Mouse (Mus musculus) midbrain, embryonic 15.5 days (tissue): ENCODE data around the gene Lrrc8e. TPM values are rescaled to one million over a fixed set of nuclear protein-coding genes. Genes with fewer than 3 reads are reported as not detected.

Source experiments
- ATAC-seq: fragments of 200-750 bp; cut with Nextera tagmentation; replicated peaks from 2 replicates; pipeline ENCODE4 v1.8.0; 2017; ENCODE audit warnings: moderate TSS enrichment
- H3K27ac ChIP-seq: fragments of 300-500 bp; sonication (generic); 2 replicates; pipeline ENCODE4 v1.5.1; 2015; ENCODE audit warnings: mild to moderate bottlenecking, inconsistent platforms
- H3K27me3 ChIP-seq: fragments of 300-500 bp; sonication (generic); replicated peaks from 2 replicates; pipeline ENCODE4 v1.6.1; 2015; ENCODE audit warnings: inconsistent platforms
- H3K36me3 ChIP-seq: fragments of 300-500 bp; sonication (generic); replicated peaks from 2 replicates; pipeline ENCODE4 v1.6.1; 2015; ENCODE audit warnings: inconsistent platforms
- H3K4me1 ChIP-seq: fragments of 300-500 bp; sonication (generic); 2 replicates; pipeline ENCODE4 v1.6.1; 2015; ENCODE audit warnings: inconsistent platforms
- H3K4me2 ChIP-seq: fragments of 300-500 bp; sonication (generic); 2 replicates; pipeline ENCODE4 v1.6.1; 2015; ENCODE audit warnings: inconsistent platforms, mild to moderate bottlenecking, moderate library complexity
- H3K4me3 ChIP-seq: fragments of 300-500 bp; sonication (generic); 2 replicates; pipeline ENCODE4 v1.5.1; 2015; ENCODE audit warnings: mild to moderate bottlenecking, inconsistent platforms
- H3K9ac ChIP-seq: fragments of 300-500 bp; sonication (generic); 2 replicates; pipeline ENCODE4 v1.6.1; 2015; ENCODE audit warnings: mild to moderate bottlenecking, inconsistent platforms
- H3K9me3 ChIP-seq: fragments of 300-500 bp; sonication (generic); 2 replicates; pipeline ENCODE4 v1.6.1; 2016; ENCODE audit warnings: inconsistent platforms
- WGBS: fragments of 180-500 bp; shearing (Covaris S2); methylation state at CpG from one replicate; pipeline ENCODE4 v1.1.7; 2015; ENCODE audit warnings: mixed read lengths; 5-methylcytosine and 5-hydroxymethylcytosine counted together
- polyA plus RNA-seq: library from polyadenylated mRNA; unstranded; fragments of >200 nt; fragmentation: Nextera tagmentation; extraction: Ambion mirVana; gene quantifications from 2 replicates; pipeline ENCODE4 v1.2.1, GENCODE M21; 2015

Lrrc8e gene
- polyA plus RNA-seq, 1 experiment from 2014 or later, result 0.08 TPM

DNA sequence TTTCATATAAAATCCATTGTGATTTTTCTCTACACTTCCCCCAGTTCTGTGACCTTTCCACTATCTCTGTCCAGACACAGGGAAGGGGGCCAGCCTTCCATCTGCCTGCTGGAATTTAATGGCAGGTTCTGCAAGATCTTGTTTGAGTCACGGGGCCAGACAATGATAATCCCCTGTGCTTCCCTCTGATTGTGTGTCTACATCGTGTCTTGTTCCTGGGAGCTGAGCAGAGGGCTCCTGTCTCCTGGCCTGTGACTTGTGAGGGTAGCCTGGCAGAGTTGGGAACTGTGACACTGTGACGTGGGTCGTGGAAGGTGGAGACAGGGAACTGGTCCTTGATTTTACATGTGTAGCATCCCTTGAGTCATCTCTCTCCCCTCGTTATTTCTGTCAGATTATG is 3.2 kb downstream of the Lrrc8e start:
- H3K36me3 ChIP-seq, result no peaks in the 10 kb centered on the region
- 64% methylated on average over 5 of the region's 5 CpGs for WGBS
- no peak overlapping the region for H3K27ac ChIP-seq
- no peak for ATAC-seq
- peaks cover 7% of the 10 kb centered on the region for H3K27me3 ChIP-seq
- no peaks in the 10 kb centered on the region for H3K9me3 ChIP-seq
- H3K4me2 ChIP-seq, result no peak overlapping the region
- H3K9ac ChIP-seq, result no peak overlapping the region
- H3K4me3 ChIP-seq, result no peak overlapping the region
- H3K4me1 ChIP-seq, result no peaks in the 10 kb centered on the region; the same call in 1 of the 2 replicates

DNA sequence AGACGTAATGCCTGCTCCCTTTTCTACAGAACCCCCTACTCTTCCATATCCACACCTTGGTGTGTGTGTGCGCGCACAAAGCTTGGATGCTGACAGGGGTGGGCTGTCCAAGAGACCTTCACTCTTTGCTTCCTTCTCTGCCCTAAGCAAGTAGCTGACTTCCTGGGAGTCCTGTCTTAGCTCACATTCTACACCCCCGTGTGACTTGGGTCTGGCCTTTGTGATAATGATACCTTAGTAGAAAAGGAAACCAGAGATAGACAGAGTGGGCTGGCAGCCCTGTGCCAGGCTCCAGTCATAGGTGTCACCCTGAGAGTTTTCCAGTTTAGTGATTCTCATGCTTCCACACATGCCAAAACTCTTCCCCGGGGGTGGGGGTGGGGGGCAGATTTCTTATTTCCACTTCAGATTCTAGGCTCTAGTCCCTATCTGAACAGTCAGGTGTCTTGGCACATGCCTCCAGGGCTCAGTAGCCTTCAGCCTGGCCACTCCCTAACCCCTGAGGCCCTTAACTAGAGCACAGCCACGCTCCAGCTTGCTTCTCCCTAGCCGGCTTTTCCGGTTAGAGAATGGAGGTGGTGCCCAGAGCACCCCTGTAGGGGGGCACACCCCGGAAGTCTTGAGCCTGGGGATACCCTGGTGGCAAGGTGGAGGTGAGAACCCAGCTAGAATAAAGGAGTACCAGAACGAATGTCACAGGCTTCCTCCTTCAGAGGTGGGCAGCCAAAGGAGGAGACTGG is 4.2 kb downstream of the Lrrc8e start:
- ATAC-seq, result no peak
- WGBS, result 61% methylated on average over 10 of the region's 10 CpGs

DNA sequence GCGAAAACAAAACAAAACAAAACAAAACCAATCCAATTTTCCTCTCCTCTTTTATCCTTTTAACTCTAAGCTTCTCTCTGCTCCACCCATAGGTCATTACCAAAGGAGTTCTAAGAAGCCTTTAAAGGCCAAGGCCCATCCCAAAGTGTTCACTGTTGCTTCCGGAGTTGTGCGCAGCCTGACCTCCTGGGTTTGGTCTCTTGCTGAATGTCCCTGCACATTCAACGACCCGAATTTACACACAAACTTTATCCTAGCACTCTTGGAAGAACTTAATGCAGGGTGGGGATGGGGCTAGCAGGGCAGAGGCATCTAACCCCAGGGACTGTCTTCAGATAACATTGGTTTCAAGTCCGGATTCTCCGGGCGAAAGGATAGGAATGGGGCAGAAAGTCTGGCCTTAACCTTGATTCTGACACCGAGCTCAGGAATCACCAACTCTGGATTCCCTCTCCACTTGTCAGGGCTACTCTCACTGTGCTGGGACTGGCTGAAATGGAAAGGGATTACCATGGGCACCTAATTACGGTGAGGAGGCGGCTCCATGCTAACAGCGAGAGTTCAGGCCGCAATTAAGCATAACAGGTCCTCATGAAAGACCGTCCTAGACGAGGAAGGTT is 11.3 kb downstream of the Lrrc8e start:
- no peaks in the 10 kb centered on the region for H3K9me3 ChIP-seq
- H3K27ac ChIP-seq, result peak overlapping the region; percentile 90
- H3K4me1 ChIP-seq, result peaks cover 38% of the 10 kb centered on the region
- peak; percentile 4; the same call in 1 of the 2 replicates for ATAC-seq
- H3K4me2 ChIP-seq, result peak overlapping the region; percentile 82
- H3K9ac ChIP-seq, result peak overlapping the region; percentile 47
- H3K36me3 ChIP-seq, result 0 out of 2 replicates have a peak, but pooled peaks cover 6% of the 10 kb centered on the region
- peak overlapping the region; percentile 75 for H3K4me3 ChIP-seq
- WGBS, result 18% methylated on average over 15 of the region's 15 CpGs
- no peaks in the 10 kb centered on the region for H3K27me3 ChIP-seq

More for the DNA sequence above, 4.2 kb downstream of the Lrrc8e start:
- Histone ChIP-seq H3K4me2 (no peak overlapping the region), H3K4me1 (no peaks in the 10 kb centered on the region; the same call in 1 of the 2 replicates), H3K9me3 (no peaks in the 10 kb centered on the region), H3K27me3 (peaks cover 7% of the 10 kb centered on the region), H3K9ac (no peak overlapping the region), H3K27ac (no peak overlapping the region), H3K4me3 (no peak overlapping the region), H3K36me3 (no peaks in the 10 kb centered on the region)

DNA sequence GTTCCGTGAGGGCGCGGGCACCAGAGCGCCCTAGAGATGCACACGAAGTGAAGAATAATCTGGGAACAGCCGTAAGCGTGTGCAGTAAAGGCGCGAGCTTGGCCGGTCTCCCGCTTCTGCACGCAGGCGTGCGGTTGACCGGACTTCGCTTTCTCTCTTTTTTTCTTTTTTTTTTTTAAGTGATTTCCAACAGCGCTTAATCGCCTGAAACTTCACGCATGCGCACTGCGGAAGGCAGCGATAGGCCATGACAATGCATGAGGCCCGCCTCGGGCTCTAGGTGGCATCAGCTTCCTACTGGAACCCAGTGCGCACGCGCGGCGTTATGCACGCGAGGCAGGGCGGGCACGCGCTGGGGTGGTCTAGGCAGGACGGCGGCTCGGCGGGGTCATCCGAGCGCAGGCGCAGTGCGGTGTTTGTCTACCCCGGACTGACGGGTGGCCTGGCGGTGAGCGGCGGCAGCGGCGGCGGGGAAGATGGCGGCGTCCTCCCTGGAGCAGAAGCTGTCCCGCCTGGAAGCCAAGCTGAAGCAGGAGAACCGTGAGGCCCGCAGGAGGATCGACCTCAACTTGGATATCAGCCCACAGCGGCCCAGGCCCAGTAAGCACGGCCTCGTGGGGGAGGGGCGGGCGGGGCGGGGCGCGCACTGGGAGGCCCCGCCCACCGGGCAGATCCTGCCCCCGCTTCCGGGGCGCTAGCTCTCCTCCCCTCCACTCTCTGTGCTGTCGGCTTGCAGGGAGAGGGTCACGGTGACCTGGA is 12.0 kb downstream of the Lrrc8e start, which contains the start of the genes Map2k7 and Gm49320:
TSS of gene Map2k7 (plus strand) at position 307 of the 759 bp plus-strand sequence.
TSS of gene Gm49320 (plus strand) at position 432 of the 759 bp plus-strand sequence.
- Histone ChIP-seq H3K4me1 (peaks cover 38% of the 10 kb centered on the region), H3K27ac (peak within 1 kb of the TSS; percentile 90), H3K27me3 (no peaks in the 10 kb centered on the region), H3K9ac (peak within 1 kb of the TSS; percentile 63), H3K4me2 (peak within 1 kb of the TSS; percentile 82), H3K36me3 (peaks cover 11% of the 10 kb centered on the region), H3K4me3 (peak within 1 kb of the TSS; percentile 75), H3K9me3 (no peaks in the 10 kb centered on the region)
- under 1% methylated on average over 71 of the region's 71 CpGs for WGBS
- ATAC-seq, result peak; percentile 95

DNA sequence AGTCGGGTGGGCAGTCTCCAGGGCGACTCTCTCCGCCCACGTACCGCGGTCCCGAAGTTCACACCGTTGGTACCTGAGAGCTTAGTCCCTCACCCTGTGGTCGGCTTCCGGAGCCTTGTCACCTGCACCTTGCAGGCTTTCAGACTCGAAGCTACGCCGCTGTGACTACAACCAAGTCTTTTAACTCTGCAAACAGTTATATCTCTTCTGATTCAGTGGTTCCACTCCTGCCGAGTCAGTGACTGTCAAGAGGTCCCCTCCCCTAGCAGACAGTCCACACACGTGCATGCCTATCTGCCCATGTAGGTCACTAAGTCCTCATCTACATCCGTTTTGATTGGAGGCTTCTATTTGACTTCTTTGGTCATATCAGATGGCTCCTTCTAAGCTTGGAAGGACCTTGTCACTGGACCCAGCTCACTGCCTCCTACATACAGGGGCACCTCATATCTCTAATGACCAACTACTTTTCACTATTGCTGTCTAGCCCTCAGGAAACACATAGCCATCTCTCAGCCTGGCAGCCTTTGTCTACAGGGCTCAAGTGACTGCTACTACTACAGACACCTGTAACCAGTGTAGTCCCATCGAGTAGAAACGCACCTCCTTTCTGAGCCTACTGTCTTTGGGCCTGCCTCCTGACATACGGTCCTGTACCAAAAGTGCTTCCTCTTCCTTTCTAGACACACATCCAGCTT is 12.7 kb downstream of the Lrrc8e start:
- WGBS, result 13% methylated on average over 19 of the region's 19 CpGs
- Histone ChIP-seq H3K9ac (peak overlapping the region; percentile 63), H3K4me2 (peak overlapping the region; percentile 82), H3K27me3 (no peaks in the 10 kb centered on the region), H3K4me1 (peaks cover 38% of the 10 kb centered on the region), H3K9me3 (no peaks in the 10 kb centered on the region), H3K36me3 (peaks cover 18% of the 10 kb centered on the region), H3K4me3 (peak overlapping the region; percentile 75), H3K27ac (peak overlapping the region; percentile 90)
- ATAC-seq, result peak; percentile 1; the same call in 1 of the 2 replicates

DNA sequence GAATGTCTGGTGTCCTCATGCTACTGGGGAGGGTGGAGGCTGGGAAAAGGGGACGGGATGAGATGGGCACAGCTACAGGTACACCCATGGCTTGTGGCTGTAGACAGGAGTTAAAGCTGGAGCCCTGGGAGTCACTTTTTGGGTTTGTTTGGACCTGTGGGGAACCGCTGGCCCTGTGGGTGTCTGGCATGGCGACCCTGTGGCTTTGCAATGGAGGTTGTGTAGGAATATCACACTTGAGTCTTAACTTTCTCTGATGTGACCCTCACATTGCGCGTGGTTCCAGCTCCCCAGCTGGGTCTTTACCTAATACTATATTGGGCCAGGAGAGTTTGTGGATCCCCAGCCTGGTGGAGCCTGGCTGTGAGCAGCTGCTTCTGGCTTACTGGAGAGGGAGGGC is 18.4 kb downstream of the Lrrc8e start:
- H3K36me3 ChIP-seq, result peaks cover 43% of the 10 kb centered on the region
- H3K27ac ChIP-seq, result no peak overlapping the region
- H3K4me1 ChIP-seq, result peaks cover 22% of the 10 kb centered on the region
- no peak overlapping the region for H3K4me3 ChIP-seq
- no peak overlapping the region for H3K9ac ChIP-seq
- no peak overlapping the region for H3K4me2 ChIP-seq
- no peak for ATAC-seq
- WGBS, result 94% methylated on average over 5 of the region's 5 CpGs
- no peaks in the 10 kb centered on the region; the same call in 1 of the 2 replicates for H3K27me3 ChIP-seq
- H3K9me3 ChIP-seq, result no peaks in the 10 kb centered on the region

DNA sequence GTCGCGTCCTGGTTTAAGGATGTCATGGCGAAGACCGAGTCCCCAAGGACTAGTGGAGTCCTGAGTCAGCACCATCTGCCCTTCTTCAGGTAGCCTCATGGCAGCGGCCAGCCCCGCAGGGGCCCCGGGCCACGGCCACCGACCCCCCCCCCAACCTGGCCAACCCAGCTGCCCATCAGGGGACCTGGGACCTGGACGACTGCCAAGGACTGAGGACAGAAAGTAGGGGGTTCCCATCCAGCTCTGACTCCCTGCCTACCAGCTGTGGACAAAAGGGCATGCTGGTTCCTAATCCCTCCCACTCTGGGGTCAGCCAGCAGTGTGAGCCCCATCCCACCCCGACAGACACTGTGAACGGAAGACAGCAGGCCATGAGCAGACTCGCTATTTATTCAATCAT is 19.1 kb downstream of the Lrrc8e start:
- Histone ChIP-seq H3K4me1 (peaks cover 15% of the 10 kb centered on the region), H3K36me3 (peaks cover 43% of the 10 kb centered on the region), H3K9ac (no peak overlapping the region), H3K4me3 (no peak overlapping the region), H3K9me3 (no peaks in the 10 kb centered on the region), H3K27ac (no peak overlapping the region), H3K27me3 (no peaks in the 10 kb centered on the region; the same call in 1 of the 2 replicates), H3K4me2 (no peak overlapping the region)
- 89% methylated on average over 13 of the region's 13 CpGs for WGBS
- ATAC-seq, result no peak

DNA sequence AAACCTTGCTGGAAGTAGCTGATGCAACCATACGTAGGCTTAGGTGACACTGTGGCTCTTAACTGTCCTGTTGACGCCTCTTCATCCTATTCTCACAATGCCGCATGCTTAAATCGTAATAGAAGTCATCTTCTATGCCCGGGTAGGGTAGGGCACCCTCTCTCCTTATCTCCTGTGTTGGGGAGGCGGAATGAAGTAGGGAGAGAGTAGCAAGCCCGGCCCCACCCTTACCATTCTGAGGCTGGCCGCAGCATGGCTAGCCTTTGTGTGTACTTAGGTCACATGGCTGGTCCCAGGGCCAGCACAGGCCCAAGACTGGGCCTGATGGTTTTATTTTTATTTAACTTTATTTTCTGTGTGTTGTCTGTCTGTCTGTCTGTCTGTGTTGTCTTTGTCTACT is 20.6 kb downstream of the Lrrc8e start:
- Histone ChIP-seq H3K9me3 (no peaks in the 10 kb centered on the region), H3K36me3 (peaks cover 43% of the 10 kb centered on the region), H3K4me1 (peaks cover 5% of the 10 kb centered on the region), H3K9ac (no peak overlapping the region), H3K27me3 (no peaks in the 10 kb centered on the region; the same call in 1 of the 2 replicates), H3K4me2 (no peak overlapping the region), H3K4me3 (no peak overlapping the region), H3K27ac (no peak overlapping the region)
- no peak for ATAC-seq
- 92% methylated on average over 8 of the region's 8 CpGs for WGBS

DNA sequence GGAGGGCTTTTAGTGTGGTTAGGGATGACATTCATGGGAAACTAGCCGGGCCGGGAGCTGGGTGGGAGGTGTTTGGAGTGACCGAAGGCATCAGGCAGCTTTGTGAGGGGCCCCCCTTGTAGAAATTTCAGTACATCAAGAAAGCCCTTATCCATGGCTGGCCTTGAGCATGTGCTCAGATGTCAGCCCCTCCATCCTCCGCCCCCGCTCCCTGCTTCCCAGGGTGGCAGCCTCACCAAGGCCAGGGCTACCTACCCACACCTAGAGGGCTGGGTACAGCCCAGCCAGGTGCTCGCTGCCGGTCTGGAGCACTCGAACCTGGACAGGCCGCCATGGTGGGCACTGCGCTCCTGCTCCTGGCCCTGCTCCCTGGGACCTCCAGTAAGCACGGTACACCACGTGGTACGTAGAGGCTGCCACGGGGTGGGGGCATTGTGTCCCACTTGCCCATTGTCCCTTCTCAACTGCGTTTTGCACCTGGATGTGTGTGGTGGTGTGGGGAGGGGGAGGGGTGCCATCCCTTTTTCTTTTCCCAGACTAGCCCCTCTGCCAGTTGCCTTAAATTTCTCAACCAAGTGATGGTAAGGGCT is 21.4 kb downstream of the Lrrc8e start, which contains the start of gene Tgfbr3l:
TSS of gene Tgfbr3l (plus strand) at position 264 of the 590 bp plus-strand sequence.
- Histone ChIP-seq H3K9me3 (no peaks in the 10 kb centered on the region), H3K4me2 (no peak within 1 kb of the TSS), H3K9ac (no peak within 1 kb of the TSS), H3K27ac (no peak within 1 kb of the TSS), H3K4me1 (peaks cover 9% of the 10 kb centered on the region), H3K27me3 (no peaks in the 10 kb centered on the region; the same call in 1 of the 2 replicates), H3K36me3 (peaks cover 37% of the 10 kb centered on the region), H3K4me3 (no peak within 1 kb of the TSS)
- ATAC-seq, result no peak
- WGBS, result 76% methylated on average over 15 of the region's 15 CpGs

DNA sequence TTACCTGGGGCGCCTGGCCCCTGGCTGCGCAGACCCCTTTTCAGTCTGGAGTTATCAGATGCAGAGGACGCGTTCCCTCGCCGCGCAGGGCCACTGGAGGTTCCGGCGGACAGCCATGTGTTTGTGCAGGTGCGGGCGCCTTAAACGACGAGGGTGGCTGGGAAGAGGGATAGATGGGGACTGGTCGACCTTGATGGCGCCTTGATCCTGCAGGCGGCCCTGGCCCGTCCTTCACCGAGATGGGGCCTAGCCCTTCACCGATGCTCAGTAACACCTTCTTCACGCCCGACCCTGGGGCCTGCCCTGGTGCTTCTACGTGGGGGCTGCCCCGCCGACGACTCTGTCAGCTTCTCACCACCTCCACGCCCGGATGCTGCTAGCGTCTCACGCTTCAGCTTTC is 22.6 kb downstream of the Lrrc8e start:
- H3K9ac ChIP-seq, result no peak overlapping the region; the same call in 1 of the 2 replicates
- 0 out of 2 replicates have a peak overlapping the region, but pooled peaks have one; percentile 3 for H3K4me2 ChIP-seq
- no peak overlapping the region for H3K4me3 ChIP-seq
- peaks cover 27% of the 10 kb centered on the region for H3K36me3 ChIP-seq
- no peaks in the 10 kb centered on the region for H3K9me3 ChIP-seq
- no peaks in the 10 kb centered on the region; the same call in 1 of the 2 replicates for H3K27me3 ChIP-seq
- 22% methylated on average over 29 of the region's 29 CpGs for WGBS
- H3K4me1 ChIP-seq, result peaks cover 17% of the 10 kb centered on the region
- H3K27ac ChIP-seq, result no peak overlapping the region
- no peak for ATAC-seq

DNA sequence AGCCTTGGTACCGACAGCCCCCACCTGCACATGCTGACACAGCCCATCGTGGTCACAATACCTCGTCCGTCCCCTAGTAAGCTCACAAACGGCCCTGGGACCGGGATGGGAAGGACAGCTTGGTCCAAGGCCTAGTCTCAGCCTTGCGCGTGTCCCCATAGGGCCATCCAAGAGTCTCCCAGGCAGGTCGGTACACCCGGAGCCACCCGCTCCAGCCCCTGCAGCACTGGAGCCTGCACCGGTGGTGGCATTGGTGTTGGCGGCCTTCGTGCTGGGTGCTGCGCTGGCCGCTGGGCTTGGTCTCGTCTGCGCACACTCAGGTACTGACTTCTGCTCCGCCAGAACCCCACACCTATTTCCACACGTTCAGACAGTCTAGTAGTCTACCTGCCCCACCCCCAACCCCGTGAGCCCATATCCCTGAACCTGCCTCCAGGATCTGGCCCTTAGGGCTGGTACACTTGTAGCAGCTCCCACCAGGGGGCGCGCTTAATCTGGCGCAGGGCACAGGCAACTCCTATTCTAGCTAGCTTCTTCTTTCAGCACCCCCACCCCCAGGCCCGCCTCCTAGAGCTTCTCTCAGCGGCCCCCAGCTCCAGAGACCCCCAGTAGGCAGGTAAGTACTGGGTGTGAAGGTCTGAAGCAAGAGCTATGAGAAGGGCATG is 23.8 kb downstream of the Lrrc8e start:
- Histone ChIP-seq H3K4me2 (no peak overlapping the region), H3K9me3 (no peaks in the 10 kb centered on the region), H3K9ac (no peak overlapping the region), H3K27me3 (no peaks in the 10 kb centered on the region; the same call in 1 of the 2 replicates), H3K36me3 (peaks cover 26% of the 10 kb centered on the region; the same call in 1 of the 2 replicates), H3K4me3 (no peak overlapping the region), H3K4me1 (peaks cover 27% of the 10 kb centered on the region), H3K27ac (no peak overlapping the region)
- 30% methylated on average over 26 of the region's 26 CpGs for WGBS
- no peak for ATAC-seq
